Mouse (Mus musculus) forebrain, embryonic 11.5 days (tissue): Measurements from ENCODE around the gene Aldob. TPM values are rescaled to one million over a fixed set of nuclear protein-coding genes. Genes with fewer than 3 reads are reported as not detected.

Source experiments
- polyA plus RNA-seq: library from polyadenylated mRNA; unstranded; fragments of >200 nt; fragmentation: Nextera tagmentation; extraction: Ambion mirVana; gene quantifications from 2 replicates; pipeline ENCODE4 v1.2.1, GENCODE M21; 2014

Aldob gene
- polyA plus RNA-seq, 1 experiment from 2014 or later: not detected

Other genes starting within 250 kb of the Aldob start
- gene Acnat2, start 141.4 kb downstream of the Aldob start, polyA plus RNA-seq: not detected in 2 replicates
- not detected in 2 replicates for gene Acnat1, start 75.6 kb downstream of the Aldob start, polyA plus RNA-seq
- gene Baat, start 43.0 kb downstream of the Aldob start, polyA plus RNA-seq: 0.21 and 0.35 TPM in 2 replicates
- gene Mrpl50, start 28.5 kb downstream of the Aldob start, polyA plus RNA-seq: 91.2 and 96.8 TPM in 2 replicates
- gene Zfp189, start 28.4 kb downstream of the Aldob start, polyA plus RNA-seq: 13.2 and 14.5 TPM in 2 replicates
- 17.3 and 18.8 TPM in 2 replicates for gene Tmem246, start 48.3 kb upstream of the Aldob start, polyA plus RNA-seq
- 71.7 and 76.9 TPM in 2 replicates for gene Rnf20, start 82.5 kb upstream of the Aldob start, polyA plus RNA-seq
- not detected in 2 replicates for gene Ppp3r2, start 132.5 kb upstream of the Aldob start, polyA plus RNA-seq